Mouse (Mus musculus) stomach, embryonic 15.5 days (tissue): ENCODE results near the gene Pitx2. TPM values are rescaled to one million over a fixed set of nuclear protein-coding genes. Genes with fewer than 3 reads are reported as not detected.
A peak's percentile ranks its signal among the peaks of the same experiment; 100 is the strongest.

Source experiments
- ATAC-seq: fragments of 200-750 bp; cut with Nextera tagmentation; 2 replicates; pipeline ENCODE4 v1.8.0; 2017; ENCODE audit warnings: low read depth, moderate number of reproducible peaks, moderate TSS enrichment; ENCODE audit not compliant: insufficient read depth, low FRiP score
- H3K27ac ChIP-seq: fragments of 300-500 bp; sonication (generic); 2 replicates; pipeline ENCODE4 v1.5.1; 2015; ENCODE audit warnings: mild to moderate bottlenecking, inconsistent platforms
- H3K27me3 ChIP-seq: fragments of 300-500 bp; sonication (generic); replicated peaks from 2 replicates; pipeline ENCODE4 v1.6.1; 2015; ENCODE audit warnings: inconsistent platforms
- H3K36me3 ChIP-seq: fragments of 300-500 bp; sonication (generic); 2 replicates; pipeline ENCODE4 v1.6.1; 2015; ENCODE audit warnings: inconsistent platforms
- H3K4me1 ChIP-seq: fragments of 300-500 bp; sonication (generic); 2 replicates; pipeline ENCODE4 v1.6.1; 2015; ENCODE audit warnings: inconsistent platforms
- H3K4me2 ChIP-seq: fragments of 300-500 bp; sonication (generic); 2 replicates; pipeline ENCODE4 v1.6.1; 2015; ENCODE audit warnings: mild to moderate bottlenecking, inconsistent platforms
- H3K4me3 ChIP-seq: fragments of 300-500 bp; sonication (generic); replicated peaks from 2 replicates; pipeline ENCODE4 v1.5.1; 2015; ENCODE audit warnings: inconsistent platforms
- H3K9ac ChIP-seq: fragments of 300-500 bp; sonication (generic); 2 replicates; pipeline ENCODE4 v1.6.1; 2015; ENCODE audit warnings: inconsistent platforms
- H3K9me3 ChIP-seq: fragments of 300-500 bp; sonication (generic); 2 replicates; pipeline ENCODE4 v1.6.1; 2016; ENCODE audit warnings: inconsistent platforms
- WGBS: fragments of 180-500 bp; shearing (Covaris S2); methylation state at CpG from one replicate; pipeline ENCODE4 v1.1.7; 2015; 5-methylcytosine and 5-hydroxymethylcytosine counted together
- polyA plus RNA-seq: library from polyadenylated mRNA; unstranded; fragments of >200 nt; fragmentation: Nextera tagmentation; extraction: Ambion mirVana; gene quantifications from 2 replicates; pipeline ENCODE4 v1.2.1, GENCODE M21; 2015

Pitx2 gene
- polyA plus RNA-seq, 1 experiment from 2014 or later: 23.8 TPM

GRCm38 (mm10) chr3:129238664-129239258 lies 39.1 kb downstream of the Pitx2 start:
- ATAC-seq: no peak
- H3K36me3 ChIP-seq: no peaks in the 10 kb centered on the region

GRCm38 (mm10) chr3:129250997-129251396 lies 51.3 kb downstream of the Pitx2 start:
- Histone ChIP-seq H3K36me3 (no peaks in the 10 kb centered on the region), H3K27ac (no peak overlapping the region), H3K9me3 (no peaks in the 10 kb centered on the region), H3K9ac (no peak overlapping the region), H3K4me1 (no peaks in the 10 kb centered on the region), H3K4me2 (no peak overlapping the region), H3K4me3 (no peak overlapping the region), H3K27me3 (no peaks in the 10 kb centered on the region)
- ATAC-seq: no peak
- whole genome bisulfite sequencing: 83% methylated on average over 9 of the region's 9 CpGs

More at GRCm38 (mm10) chr3:129238664-129239258, 39.1 kb downstream of the Pitx2 start:
- WGBS: 27% methylated on average over 13 of the region's 13 CpGs
- H3K4me3 ChIP-seq: no peak overlapping the region
- no peaks in the 10 kb centered on the region for H3K4me1 ChIP-seq
- no peak overlapping the region for H3K27ac ChIP-seq
- no peak overlapping the region for H3K9ac ChIP-seq
- no peaks in the 10 kb centered on the region for H3K27me3 ChIP-seq
- no peaks in the 10 kb centered on the region for H3K9me3 ChIP-seq
- H3K4me2 ChIP-seq: peak overlapping the region; percentile 29; the same call in 1 of the 2 replicates

GRCm38 (mm10) chr3:129254246-129254645 lies 54.6 kb downstream of the Pitx2 start:
- 38% methylated on average over 10 of the region's 10 CpGs for WGBS
- H3K36me3 ChIP-seq: no peaks in the 10 kb centered on the region
- no peaks in the 10 kb centered on the region for H3K9me3 ChIP-seq
- H3K9ac ChIP-seq: no peak overlapping the region
- no peak overlapping the region for H3K27ac ChIP-seq
- H3K4me3 ChIP-seq: no peak overlapping the region; the same call in 1 of the 2 replicates
- no peak for ATAC-seq
- no peaks in the 10 kb centered on the region for H3K27me3 ChIP-seq
- H3K4me1 ChIP-seq: no peaks in the 10 kb centered on the region
- peak overlapping the region; percentile 27 for H3K4me2 ChIP-seq

DNA sequence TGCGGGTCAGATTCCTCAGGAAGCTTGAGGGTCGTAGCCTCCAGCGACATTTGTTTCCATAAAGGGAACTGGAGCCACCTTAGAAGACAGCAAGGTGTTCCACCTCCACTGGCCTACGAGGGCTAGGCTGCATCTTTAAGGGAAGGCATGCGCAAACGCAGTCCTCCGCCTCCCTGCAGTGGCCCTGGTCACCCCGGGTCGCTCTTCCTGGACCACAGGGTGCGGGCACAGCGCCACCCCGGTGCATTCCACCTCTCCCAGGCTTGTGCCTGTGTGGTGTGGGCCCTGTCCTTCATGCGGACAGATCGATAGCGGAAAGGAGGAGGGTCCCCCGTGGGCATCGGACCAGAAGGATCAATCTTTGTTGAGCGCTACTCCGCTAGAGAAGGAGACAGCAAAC lies 56.6 kb downstream of the Pitx2 start:
- Histone ChIP-seq H3K4me1 (no peaks in the 10 kb centered on the region), H3K36me3 (no peaks in the 10 kb centered on the region), H3K27me3 (no peaks in the 10 kb centered on the region), H3K9me3 (no peaks in the 10 kb centered on the region), H3K9ac (no peak overlapping the region), H3K4me3 (0 out of 2 replicates have a peak overlapping the region, but pooled peaks have one; percentile 13), H3K27ac (no peak overlapping the region), H3K4me2 (peak overlapping the region; percentile 40)
- ATAC-seq: no peak; the same call in 1 of the 2 replicates
- 57% methylated on average over 19 of the region's 19 CpGs for WGBS

DNA sequence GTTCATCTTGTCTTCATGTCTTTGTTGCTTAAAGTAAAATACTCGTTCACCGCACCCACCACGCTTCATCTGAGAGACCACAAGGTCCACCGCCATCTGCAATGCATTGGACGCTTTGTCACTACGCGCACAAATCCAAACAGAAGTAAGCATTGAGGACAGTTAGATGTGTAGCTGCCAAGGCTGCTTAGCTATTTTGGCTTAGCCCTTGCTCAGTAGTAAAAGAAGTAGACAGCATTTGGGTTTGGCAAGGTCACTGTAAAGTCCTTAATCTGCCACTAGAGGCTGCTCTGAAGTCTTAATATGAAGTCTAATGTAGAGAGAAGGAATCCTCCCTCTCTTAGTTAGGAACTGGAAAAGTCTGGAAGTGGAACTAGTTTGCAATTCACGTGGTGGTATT lies 57.1 kb downstream of the Pitx2 start:
- H3K9me3 ChIP-seq: no peaks in the 10 kb centered on the region
- no peak overlapping the region for H3K9ac ChIP-seq
- no peaks in the 10 kb centered on the region for H3K36me3 ChIP-seq
- H3K4me1 ChIP-seq: no peaks in the 10 kb centered on the region
- H3K4me3 ChIP-seq: no peak overlapping the region
- peak overlapping the region; percentile 40; the same call in 1 of the 2 replicates for H3K4me2 ChIP-seq
- no peaks in the 10 kb centered on the region for H3K27me3 ChIP-seq
- WGBS: 65% methylated on average over 8 of the region's 8 CpGs
- no peak for ATAC-seq
- H3K27ac ChIP-seq: no peak overlapping the region

- no peaks in the 10 kb centered on the region for H3K36me3 ChIP-seq
- 78% methylated on average over 5 of the region's 5 CpGs for WGBS
- H3K9ac ChIP-seq: no peak overlapping the region
- no peaks in the 10 kb centered on the region for H3K27me3 ChIP-seq
- H3K4me1 ChIP-seq: no peaks in the 10 kb centered on the region
- ATAC-seq: no peak
- no peak overlapping the region for H3K4me3 ChIP-seq
- no peaks in the 10 kb centered on the region for H3K9me3 ChIP-seq
- H3K4me2 ChIP-seq: no peak overlapping the region
- no peak overlapping the region for H3K27ac ChIP-seq
These were observed 58.8 kb downstream of the Pitx2 start for GRCm38 (mm10) chr3:129258497-129258896.

Other genes with a start within 250 kb of the Pitx2 start
- gene Enpep, start 132.8 kb downstream of the Pitx2 start, polyA plus RNA-seq: 19.7 and 25.7 TPM in 2 replicates